Mouse (Mus musculus): ENCODE results near the gene Slc16a12.

- TF ChIP-seq CTCF (IDR thresholded peaks at IDR 0.05; ENCODE audit: control insufficient read depth, insufficient read depth, insufficient replicate concordance, low read depth, low read length) = no peak
- TF ChIP-seq POLR2A (IDR thresholded peaks at IDR 0.05; ENCODE audit: control insufficient read depth, low read depth, low read length) = no peak
Observed at GRCm38 (mm10) chr19:34720130-34720529, 27.0 kb downstream of the Slc16a12 start.
